Mouse (Mus musculus) telencephalon, adult 2 months (tissue): ENCODE data around the gene B830017H08Rik.

Experiments used
- DNase-seq: peaks from one replicate; pipeline ENCODE4 v3.0.0-alpha.2; 2011; ENCODE audit warnings: low read depth, low spot score

The B830017H08Rik gene

GRCm38 (mm10) chr16:17832821-17833220 lies at the start of gene B830017H08Rik:
Gene B830017H08Rik (plus strand): TSS chr16:17833121.
- DNase-seq = no peak

GRCm38 (mm10) chr16:17785337-17785736 lies 47.6 kb upstream of the B830017H08Rik start:
- no peak for DNase-seq

GRCm38 (mm10) chr16:17792728-17793127 lies 40.2 kb upstream of the B830017H08Rik start:
- DNase-seq = no peak

DNA sequence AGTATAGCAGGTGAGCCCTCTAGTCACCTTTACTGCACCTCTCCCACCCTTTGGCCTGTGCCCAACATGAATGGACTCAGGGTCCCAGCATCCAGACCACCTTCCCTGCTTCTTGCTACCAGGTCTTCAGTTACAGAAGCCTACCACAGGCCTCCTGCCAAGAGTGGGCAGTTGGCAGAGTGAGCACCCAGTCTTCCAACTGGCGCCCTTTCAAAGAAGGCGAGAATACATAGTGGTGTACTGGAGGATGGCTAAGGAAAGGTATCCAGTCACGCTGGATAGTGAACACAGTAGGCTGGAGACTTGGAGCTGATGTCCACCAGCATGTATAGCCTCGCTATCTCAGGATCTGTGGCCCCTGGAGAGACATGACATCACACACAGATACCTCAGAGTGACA lies 38.9 kb upstream of the B830017H08Rik start:
- DNase-seq = no peak

DNA sequence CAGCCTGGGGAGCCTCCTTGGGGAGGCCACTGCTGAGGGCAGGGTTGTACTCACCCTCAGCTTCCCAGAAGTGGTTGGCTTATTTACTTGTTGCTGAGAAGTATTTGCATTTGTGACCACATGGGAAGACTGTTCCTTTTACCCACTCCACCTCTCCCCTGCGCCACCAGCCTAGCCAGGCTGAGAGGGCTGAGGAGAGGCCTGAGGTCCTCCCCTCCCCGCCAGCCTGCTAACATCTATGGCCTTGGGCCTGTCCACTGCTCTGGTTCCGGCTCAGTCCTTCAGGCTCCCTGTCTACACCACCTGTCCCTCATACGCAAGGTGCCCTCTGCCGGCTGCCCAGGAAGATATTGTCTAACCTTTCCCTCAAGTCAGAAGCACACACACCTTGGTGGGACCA lies 37.3 kb upstream of the B830017H08Rik start:
- no peak for DNase-seq

DNA sequence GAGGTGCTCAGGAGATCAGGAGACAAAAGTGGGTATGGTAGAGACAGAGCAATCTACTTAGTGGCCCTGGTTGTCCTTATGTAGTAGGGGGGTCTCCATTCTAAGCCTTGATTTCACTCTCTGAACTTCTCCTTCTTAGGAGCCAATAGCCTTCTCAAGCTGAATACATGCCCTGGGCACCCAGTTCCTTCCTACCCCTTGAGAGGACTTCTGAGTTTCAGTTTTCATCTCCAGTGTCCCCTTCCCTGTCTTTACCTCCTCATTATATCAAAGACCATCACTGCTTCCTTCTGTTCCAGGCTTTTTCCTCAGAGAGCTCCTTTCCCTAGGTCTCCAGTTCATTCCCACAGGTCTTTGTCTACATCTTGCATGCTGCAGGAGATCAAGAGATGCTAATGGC lies 36.4 kb upstream of the B830017H08Rik start:
- no peak for DNase-seq

GRCm38 (mm10) chr16:17796971-17797811 lies 35.7 kb upstream of the B830017H08Rik start, which contains the start of gene Scarf2:
Gene Scarf2 (plus strand): TSS chr16:17797282.
- DNase-seq = no peak

- DNase-seq = no peak
Measured at GRCm38 (mm10) chr16:17797812-17798311, 35.1 kb upstream of the B830017H08Rik start.

GRCm38 (mm10) chr16:17798321-17799180 lies 34.4 kb upstream of the B830017H08Rik start:
- no peak for DNase-seq

- no peak for DNase-seq
Measured at GRCm38 (mm10) chr16:17799584-17799983, 33.3 kb upstream of the B830017H08Rik start.

DNA sequence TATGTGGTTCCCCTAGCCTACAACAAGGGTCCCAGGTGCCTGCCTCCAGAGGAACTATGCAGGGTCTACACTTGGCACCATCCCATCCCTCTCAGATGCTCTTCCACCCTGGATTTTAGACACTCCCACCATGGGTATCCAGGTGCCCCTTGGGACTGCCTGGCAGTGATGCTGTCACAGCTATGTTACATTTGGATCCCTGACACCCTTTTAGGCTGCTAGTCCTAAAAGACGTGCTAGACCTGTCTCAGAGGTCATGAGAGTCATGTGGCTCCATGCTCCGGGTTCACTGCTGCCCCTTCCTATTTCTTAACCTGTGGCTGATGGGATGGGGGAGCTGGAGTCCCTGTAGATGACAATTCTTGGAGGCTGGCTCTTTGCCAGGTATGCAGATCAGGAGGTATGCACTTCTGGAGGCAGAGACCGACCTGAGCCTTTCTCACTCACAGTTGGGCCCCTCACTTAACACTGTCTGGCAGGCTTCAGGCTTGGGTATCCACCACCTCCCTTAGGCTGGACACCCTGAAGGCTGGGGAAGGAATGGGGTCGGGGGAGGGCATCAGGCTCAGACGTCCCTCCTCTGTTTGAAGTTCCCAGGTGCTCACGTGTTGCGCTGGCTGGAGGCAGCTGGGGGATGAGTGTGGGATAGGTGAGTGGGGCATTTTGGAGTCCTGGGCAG lies 31.0 kb upstream of the B830017H08Rik start:
- no peak for DNase-seq

- DNase-seq = no peak
Measured at GRCm38 (mm10) chr16:17802456-17802838, 30.5 kb upstream of the B830017H08Rik start.

- no peak for DNase-seq
Measured at GRCm38 (mm10) chr16:17802839-17803674, 29.9 kb upstream of the B830017H08Rik start.

DNA sequence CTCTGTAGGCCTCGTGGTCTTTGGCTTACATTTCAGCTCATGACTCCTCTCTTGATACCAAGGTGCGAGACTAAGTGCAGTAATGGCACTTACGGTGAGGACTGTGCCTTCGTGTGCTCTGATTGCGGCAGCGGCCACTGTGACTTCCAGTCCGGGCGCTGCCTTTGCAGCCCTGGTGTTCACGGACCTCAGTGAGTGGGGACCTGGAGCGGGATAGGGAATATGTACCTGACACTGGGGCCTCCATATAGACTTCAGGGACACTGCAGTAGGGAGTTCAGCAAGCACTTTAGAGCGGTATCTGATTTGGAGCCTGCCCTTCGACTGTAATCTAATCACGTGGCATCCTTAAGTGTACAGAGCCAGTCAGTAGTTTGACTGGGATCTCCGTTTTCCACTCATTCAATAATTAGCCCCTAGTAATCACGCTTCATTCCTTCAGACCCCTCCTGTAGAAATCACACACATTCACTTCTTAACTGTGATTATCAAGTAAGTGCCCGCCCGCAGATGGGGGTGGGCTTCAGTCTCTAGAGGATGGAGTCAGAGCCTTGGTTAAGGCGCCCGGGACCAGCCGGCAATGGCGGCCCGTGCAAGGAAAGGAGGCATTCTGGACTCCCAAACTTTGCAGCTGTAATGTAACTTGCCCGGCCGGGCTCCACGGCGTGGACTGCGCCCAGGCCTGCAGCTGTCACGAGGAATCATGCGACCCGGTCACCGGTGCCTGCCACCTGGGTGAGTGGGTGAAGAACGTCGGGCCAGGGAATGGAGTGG lies 29.1 kb upstream of the B830017H08Rik start:
- DNase-seq = no peak

GRCm38 (mm10) chr16:17804449-17804912 lies 28.4 kb upstream of the B830017H08Rik start:
- DNase-seq = no peak

- DNase-seq = no peak
Measured at GRCm38 (mm10) chr16:17804982-17805381, 27.9 kb upstream of the B830017H08Rik start.

DNA sequence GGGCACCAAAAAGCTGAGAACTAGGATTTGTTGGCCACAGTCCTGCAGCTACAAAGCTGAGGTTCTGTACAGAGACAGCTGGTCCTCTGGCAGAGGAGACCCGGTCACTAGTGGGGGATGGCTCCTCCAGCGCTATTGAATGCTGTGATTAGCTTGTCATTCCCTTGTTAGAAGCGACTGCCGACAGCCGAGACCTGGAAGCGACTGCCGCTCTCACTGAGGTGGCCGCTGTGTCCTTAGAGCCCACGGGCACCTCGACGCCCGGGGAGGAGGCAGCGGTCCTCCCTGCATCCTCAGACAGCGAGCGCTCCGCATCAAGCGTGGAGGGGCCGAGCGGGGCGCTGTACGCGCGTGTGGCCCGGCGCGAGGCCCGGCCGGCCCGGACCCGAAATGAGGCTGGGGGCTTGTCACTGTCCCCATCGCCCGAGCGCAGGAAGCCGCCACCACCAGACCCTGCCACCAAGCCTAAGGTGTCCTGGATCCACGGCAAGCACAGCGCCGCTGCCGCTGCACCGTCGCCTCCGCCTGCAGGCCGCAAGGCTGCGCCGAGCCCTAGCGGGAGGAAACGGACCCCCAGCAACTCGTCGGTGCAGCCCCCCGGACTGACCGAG lies 26.2 kb upstream of the B830017H08Rik start:
- DNase-seq = no peak

- DNase-seq = peak; percentile 85
Measured at GRCm38 (mm10) chr16:17807192-17808009, 25.5 kb upstream of the B830017H08Rik start.

- DNase-seq = no peak
Measured at GRCm38 (mm10) chr16:17809125-17809524, 23.8 kb upstream of the B830017H08Rik start.
